Mouse (Mus musculus): ENCODE data around the gene Smim4.
A peak's percentile ranks its signal among the peaks of the same experiment; 100 is the strongest.

Smim4 gene

DNA sequence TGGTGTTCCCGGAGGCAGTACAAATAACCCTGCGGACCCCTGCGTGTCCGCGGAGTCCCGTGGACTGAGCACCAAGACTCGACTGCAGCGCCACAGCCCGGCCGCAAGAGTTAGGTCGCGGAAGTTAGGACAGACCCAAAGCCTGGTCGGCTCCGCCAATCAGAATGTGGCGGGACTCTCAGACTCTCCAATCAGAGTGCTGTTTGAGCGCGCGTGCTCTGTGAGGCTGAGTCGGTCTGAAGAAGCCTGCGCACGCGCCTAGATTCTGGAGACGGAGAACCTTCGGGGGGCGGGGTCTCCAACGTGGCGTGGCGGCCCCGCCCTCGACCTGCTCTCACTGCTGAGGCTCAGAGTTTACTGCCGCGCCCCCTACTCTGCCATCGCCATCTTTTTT, at the start of gene Smim4:
TSS of gene Smim4 (minus strand) at position 131 of the 394 bp plus-strand sequence.
- DNase-seq (ENCODE audit: extremely low read depth, insufficient read length, low spot score): peak; percentile 98

DNA sequence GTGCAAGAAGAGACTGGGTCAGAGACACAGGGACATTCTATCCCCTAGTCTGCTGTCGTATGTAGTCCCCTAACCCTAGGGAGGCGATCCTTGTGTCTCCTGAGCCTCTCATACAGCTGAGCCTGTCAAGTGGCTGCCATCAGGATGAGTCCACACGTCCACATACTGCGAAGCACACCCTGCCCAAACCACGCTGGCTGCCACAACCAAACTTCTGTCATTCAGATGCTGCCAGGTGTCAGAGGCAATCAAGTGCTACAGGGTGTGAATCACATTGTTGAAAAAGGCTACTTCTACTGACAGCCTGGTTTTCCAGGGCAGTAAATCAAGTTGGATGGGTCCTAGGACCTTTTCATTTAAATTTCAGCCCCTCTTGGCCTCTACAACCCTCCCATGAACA, 49.0 kb upstream of the Smim4 start:
- DNase-seq (ENCODE audit: extremely low read depth, insufficient read length, low spot score): no peak

DNA sequence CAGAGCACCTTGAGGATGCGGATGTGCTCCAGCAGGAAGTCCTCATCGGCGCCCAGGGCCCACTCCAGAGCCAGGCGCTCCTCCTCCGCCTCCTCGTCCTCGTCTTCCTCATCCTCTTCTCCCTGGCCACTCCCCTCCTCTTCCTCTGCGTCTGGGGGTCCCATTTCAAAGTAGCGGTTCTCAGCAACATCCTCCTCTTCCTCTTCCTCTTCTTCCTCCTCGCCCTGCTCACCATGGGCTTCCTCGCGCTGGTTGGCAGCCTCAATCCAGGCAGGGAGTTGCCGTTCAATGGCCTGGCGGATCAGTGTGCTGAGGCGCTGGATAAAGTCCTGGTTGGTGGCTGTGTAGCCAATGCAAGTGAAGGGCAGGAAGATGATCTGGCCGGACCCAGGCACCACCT, 48.5 kb upstream of the Smim4 start:
- DNase-seq (ENCODE audit: extremely low read depth, insufficient read length, low spot score): no peak

DNA sequence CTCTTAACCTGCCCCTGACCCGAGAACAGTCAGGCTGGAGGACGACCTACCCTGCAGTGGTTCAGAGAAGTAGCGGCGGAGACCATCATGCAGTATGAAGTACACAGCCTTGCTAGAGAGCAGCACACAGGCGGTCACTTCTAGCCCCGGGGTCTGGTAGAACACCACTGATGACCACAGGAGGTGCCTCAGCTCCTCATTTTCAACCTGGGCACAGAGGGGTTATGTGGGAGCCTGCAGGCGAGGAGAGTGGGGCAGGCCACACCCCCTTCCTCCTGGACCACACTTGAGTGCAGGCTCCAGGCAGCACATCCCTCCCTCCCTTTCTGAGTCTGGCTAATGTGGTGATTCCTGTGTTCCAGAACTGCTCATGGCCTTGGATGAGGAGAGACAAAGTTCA, 44.8 kb upstream of the Smim4 start:
- DNase-seq (ENCODE audit: extremely low read depth, insufficient read length, low spot score): no peak

DNA sequence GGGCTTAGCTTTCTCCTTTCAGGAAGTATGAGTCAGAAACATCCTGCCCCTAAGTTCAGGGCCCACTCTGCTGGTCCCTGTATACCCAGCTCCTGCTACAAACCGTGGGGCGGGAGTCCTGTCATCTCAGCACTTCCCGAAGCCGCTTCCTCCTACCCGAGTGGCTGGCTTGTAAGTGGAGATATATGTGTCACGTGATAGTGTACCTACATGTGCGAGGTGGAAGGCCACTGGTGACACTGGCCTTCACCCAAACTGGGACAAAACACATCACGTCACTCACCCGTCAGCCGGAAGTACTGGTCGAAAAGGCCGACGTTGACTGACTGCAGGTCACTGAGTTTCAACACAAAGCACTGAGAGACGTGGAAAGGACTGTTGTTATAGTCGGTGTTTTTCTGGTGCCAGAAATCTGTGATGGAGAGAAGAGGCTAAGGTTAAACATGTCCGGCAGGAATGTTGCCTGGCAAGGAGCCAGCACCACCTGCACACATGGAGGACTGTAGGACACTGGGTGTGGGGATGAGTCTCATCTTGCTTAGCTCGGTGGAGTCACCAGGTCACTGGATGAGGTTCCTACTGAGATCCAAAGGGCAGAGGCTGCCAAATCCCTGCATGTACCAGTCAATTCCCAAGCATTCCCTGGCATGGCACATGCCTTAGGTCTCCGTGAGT, 44.2 kb upstream of the Smim4 start:
- DNase-seq (ENCODE audit: extremely low read depth, insufficient read length, low spot score): no peak

DNA sequence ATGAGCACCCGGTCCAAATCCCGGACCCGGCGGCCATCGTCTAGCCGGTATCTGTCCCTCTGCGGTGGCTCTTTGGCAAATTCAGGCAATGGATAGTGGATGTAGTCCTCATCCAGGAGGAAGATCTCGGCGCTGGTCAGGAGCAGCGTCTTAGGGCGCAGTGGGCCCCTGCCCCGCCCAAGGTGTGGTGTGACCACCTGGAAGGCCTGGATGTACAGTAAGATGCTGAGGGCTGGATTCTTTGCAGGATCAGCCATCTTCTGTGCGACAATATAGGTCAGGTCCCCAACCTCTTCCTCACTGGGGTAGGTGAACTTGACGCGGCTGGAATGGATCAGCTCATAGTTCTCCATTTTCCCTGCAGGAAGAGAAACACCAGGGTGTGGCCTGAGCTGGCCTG, 43.1 kb upstream of the Smim4 start:
- no peak for DNase-seq (ENCODE audit: extremely low read depth, insufficient read length, low spot score)

DNA sequence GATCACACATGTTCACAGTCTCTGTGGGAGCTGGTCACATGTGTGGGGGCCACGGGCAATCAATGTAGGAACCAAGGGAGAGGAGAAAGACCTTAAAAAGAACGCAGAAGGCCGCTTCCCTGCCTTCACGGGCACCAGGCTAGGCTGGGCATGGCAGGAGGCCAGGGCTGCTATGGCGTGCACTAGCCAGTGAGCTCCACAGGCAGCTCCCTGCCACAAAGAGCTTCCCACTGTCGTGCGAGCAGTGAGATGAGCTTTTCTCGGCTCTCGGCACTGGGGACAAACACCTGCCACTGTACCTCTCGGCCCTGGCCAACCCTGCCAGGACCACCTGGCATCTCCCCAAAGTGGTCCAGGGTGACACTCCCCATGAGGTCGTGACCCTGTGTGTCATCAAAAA, 42.6 kb upstream of the Smim4 start:
- no peak for DNase-seq (ENCODE audit: extremely low read depth, insufficient read length, low spot score)

DNA sequence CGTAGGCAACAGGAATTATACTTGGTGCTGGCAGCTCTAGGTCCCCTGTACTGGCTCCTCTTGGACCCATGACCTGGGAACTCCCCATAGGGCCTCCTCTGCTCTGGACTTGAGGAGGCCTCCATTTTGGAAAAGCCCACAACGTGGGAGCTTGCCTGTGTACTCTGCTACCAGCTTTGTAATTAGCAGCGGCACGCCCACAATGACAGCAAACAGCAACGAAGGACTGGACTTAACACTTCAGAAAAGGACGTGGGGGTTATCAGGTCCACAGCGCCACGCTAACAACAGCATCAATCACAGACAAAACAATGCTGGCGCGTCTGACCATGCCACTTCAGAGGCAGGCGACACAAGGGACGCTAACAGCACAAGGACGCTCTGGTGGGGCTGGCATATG, 42.2 kb upstream of the Smim4 start:
- no peak for DNase-seq (ENCODE audit: extremely low read depth, insufficient read length, low spot score)

DNA sequence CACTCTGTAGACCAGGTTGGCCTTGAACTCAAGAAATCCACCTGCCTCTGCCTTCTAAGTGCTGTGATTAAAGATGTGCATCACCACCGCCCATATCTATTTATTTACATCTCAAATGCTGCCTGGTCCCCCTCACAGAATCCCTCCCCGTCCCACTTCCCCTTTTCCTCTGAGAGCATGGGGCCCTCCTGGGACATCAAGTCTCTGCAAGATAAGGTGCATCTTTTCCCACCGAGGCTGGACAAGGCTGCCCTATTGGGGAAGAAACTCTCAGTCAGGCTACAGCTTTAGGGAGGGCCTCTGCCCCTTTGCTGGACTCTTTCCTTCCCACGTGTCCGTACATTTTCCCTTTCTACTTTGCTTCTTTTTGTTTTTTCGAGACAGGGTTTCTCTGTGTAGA, 40.8 kb upstream of the Smim4 start:
- no peak for DNase-seq (ENCODE audit: extremely low read depth, insufficient read length, low spot score)

DNA sequence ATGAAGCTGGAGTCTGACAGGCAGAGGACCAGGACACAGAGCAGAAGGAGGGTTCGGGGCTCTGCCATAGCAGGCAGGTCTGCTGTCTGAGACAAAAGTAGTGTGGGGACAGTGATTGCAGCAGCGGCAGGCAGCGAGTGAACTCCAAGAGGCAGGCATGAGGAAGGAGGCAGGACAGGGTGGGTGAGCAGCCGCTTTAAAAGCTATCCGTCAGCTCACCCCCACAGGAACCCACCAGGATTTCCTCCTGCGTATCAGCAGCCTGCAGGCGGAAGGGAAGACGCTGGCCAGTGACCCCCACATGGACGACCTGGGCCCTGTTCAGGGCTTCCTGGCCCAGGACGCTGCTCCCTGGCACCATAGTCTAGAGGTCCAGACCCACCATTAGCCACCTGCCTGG, 39.7 kb upstream of the Smim4 start, which contains the start of gene Stab1:
TSS of gene Stab1 (minus strand) at position 217 of the 400 bp plus-strand sequence.
- DNase-seq (ENCODE audit: extremely low read depth, insufficient read length, low spot score): no peak

DNA sequence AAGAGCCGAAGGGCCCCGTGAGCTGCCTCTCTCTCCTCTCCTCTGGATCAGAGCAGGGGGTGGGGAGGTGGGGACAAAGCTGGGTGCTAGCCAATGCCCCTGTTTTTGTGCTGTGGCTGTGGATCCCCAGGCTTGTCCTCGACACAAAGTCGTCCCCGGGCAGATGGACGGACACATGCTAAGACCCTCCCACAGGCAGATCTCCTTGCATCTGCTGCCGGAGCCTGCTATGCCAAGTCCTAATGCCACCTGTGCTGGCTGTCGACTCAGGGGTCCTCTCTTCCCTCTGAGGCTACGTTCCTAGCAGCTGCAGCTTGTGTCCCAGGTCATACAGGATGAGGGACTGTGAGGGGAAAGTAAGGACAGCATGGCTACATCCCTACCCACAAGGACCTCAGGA, 38.1 kb upstream of the Smim4 start:
- no peak for DNase-seq (ENCODE audit: extremely low read depth, insufficient read length, low spot score)

DNA sequence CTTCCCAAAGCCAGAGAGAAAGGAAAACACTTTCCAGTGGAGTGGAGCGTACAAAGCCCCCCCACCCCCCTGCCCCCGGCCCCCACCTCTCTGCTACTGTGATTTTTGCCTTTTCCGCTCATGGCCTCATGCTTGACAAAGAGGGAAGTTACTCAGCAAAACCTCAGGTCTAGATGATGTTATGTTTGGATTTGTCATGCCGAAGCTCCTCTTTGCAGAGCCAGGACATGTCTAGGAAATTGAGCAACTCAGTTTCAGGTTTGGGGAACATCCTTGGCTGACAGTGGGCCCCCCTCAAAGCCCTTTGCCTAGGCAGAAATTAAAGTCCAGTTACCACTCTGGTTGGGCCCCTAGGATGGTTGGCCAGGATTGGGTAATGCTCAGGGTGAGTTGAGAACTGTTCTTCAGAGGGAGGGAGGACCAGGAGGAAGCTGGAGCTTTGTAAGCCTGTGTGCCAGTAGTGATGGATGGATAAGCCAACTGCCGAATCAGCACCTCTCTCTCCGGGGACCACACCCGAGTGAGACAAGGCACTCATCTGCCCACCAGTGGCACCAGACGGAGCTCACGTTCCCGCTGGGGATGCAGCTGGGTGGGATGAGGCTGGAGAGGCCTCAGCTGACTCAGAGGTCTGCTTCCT, 37.4 kb upstream of the Smim4 start:
- peak; percentile 50 for DNase-seq (ENCODE audit: extremely low read depth, insufficient read length, low spot score)

DNA sequence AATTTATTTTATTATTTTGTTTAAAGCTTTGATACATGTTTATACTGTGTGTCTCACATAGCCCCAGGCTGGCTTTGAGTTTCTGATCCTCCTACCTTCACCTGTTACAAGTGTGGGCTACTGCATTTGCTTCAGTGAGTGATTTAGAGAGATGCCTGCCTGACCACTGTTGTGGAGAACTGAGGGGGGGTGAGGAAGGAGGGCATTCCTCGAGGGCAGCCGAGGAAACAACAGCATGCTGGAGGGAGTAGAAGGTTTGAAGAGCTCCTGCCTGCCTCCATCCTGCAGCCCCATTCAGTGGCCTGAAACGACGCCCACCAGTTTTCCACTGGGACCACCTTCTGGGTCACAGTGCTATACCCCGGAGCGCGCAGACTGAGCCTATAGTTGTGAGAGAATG, 36.7 kb upstream of the Smim4 start:
- no peak for DNase-seq (ENCODE audit: extremely low read depth, insufficient read length, low spot score)

DNA sequence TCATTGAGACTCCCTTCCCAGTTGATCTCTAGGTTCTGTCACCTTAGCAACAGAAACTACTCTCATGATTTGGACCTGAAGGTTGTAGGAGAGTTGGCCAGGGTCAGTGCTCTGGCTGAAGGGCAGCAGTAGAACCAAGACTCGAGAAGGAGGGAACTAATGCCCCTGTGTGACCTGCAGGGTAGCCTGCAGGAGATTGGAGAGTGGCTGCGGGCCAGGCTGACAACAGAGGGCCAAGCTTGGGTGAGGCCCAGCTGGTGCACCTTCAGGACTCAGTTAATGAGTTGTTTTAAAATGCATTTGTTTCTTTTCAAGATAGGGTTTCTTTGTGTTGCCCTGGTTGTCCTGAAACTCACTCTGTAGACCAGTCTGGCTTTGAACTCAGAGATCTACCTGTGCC, 36.3 kb upstream of the Smim4 start:
- no peak for DNase-seq (ENCODE audit: extremely low read depth, insufficient read length, low spot score)

DNA sequence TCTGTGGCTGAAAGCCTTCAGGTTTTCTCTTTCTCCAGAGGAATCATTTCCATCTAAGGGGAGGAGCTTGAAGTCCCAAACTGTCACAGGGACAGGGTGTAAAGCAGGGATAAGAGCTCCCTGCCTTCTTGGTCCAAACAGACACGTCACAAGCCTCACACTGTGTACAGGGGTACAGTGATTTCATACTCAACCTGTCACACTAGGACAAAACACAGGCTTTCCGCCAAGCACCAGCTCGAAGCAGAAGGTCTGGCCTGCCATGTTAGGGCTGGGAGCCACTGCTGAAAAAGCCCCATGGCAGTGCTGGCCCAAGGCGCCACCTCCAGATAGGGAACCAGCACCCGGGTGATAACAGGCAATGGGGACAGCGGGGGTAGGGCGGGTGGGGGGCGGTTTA, 35.3 kb upstream of the Smim4 start:
- DNase-seq (ENCODE audit: extremely low read depth, insufficient read length, low spot score): no peak

DNA sequence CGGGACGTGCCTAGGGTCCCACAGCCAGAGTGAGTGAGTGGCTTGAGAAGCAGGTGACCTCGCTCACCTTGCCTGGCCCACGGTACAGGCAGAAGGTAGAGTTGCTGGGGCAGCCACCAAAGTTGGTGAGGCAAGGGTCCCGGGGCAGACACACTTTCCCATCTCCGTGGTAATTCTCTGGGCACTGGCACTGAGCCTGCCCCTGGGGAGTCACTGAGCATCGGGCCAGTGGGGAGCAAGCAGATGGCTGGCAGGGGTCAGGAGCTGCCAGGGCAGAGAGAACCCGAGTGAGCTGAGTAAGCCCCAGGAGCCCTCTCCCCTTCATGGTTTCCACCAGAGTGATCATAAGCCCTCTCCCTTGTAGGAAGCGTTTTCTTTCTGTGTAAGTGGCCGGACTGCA, 32.9 kb upstream of the Smim4 start:
- no peak for DNase-seq (ENCODE audit: extremely low read depth, insufficient read length, low spot score)

DNA sequence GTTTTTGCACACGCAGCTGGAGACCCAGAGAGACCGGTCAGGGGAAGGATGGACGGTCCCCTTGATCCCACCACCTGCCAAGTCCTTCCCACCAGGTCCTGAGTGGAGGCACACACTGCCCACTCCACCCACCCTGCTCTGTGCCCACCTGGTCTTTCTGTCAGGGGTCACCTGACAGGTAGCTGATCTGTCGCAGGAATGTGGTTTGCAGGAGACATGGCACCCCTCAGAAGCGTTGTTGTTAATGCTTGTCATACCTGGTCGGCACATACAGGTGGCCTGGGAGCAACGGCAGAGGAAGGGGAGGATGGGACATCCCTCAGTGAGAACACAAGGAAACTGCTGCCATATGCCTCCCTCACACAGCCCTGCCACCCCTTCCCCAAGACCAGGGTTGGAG, 32.4 kb upstream of the Smim4 start:
- no peak for DNase-seq (ENCODE audit: extremely low read depth, insufficient read length, low spot score)

DNA sequence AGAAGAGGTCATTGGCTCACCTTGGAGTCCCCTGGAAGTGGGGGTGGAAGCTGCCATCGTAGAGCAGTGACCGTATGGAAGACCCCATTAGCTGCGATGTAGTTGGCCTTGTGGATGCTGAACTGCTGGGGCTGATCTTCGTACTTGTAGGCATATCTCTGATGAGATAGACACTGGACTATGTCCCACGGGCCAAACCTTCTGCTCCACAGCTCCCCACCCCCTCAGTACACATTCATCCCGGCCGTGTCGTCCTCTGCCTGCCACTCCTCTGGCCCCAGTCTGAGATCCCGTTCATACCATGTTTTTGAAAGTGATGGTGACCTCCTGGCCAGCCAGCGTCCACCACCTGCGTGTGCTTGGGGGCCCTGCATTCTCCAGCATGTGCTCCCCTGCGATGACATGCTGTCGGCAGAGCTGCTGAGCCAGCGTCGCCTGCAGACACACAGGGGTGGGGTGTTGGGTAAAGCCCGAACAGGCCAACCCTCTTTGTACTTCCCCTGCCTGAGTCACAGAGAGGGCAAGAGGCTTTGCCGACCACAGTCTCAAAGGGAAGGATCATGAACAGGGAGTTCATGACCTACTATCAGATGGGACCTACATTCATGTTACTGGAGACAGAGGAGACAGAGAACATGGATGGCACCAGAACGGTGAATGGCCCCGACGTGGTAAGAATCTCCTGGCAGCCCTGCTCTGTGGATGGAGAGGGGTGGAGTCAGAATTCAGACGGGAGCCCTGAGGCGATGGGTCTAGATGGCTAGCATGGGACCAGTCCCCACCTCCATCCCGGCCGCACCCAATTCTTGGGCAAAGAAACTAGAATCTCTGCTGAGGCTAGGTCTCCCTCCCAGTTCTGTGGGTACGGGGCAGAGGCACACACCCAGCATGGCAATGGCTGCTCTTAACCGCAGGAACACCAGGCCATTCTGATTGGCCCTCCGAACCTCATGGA, 31.7 kb upstream of the Smim4 start:
- peak; percentile 34 for DNase-seq (ENCODE audit: extremely low read depth, insufficient read length, low spot score)

DNA sequence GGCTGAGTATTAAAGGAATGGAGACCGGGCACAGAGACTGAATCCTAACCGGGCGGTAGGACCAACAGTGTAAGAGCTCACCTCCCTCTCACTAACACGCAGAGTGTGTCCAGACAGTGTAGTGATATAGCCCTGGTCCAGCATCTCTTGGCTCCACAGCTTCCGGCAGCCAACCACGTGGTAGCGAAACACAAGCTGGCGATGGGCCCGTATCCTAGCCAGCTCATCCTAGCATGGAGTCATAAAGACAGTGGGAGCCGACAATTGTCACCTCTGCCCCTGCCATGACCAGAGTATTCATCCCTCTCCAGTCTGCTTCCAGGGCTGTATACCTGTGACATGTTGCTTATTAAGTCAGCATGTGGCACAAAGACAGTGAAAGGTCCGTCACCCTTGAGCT, 16.9 kb upstream of the Smim4 start:
- DNase-seq (ENCODE audit: extremely low read depth, insufficient read length, low spot score): no peak

DNA sequence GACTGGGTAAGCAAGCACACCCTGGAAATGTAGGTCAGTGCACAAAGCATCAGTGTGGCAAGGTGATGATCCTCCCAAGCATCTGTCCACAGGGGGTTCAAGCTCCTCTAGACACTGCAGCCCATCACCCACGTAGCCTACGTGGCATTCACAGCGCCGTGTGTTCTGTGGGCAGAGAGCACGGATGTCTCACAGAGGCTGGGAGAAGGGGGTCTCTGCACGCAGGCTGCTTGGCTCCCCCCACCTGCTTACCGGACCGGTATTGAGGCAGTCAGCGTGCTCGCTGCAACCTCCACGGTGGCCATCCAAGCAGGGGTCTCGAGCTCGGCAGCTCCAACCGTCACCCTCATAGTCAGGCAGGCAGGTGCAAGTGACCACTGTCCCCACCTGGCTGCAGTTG, 12.3 kb upstream of the Smim4 start:
- DNase-seq (ENCODE audit: extremely low read depth, insufficient read length, low spot score): no peak

DNA sequence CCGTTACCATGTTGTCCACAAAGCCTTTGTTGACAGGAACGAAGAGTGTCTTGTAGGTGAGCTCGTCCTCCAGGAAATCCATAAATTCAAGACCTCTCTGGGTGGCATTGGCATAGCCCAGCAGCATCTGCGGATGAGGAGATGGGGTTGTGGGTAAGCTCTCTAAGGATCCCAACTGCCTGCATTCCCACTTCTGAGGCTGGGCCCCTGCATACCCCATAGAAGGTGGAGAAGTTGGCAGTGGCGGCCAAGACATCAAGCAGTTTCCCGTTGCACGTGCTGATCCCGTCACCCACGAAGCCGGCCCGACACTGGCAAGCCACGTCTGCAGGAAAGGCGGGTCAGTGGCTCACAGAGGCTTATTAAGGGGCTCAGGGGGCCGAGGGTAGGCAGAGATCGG, 11.4 kb upstream of the Smim4 start:
- DNase-seq (ENCODE audit: extremely low read depth, insufficient read length, low spot score): no peak

DNA sequence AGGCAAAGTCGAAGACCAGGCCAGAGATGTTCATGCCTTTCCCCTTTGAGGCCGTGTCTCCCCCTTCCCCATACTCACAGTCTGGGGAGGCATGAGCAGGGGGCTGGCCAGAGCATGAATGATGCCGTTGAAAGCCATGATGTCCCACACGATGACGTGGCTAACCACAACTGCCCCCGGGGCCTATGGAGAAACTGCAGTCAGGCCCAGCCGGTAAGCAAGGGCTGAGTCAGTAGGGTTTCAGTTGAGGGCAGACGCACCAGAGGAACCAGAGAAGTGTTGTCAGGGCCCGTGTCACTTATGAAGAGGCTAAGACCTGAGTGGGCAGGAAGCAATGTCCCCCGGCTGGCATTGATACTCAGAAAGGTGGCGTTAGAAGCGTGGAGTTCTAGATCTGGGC, 10.9 kb upstream of the Smim4 start:
- DNase-seq (ENCODE audit: extremely low read depth, insufficient read length, low spot score): peak; percentile 46
